Mouse (Mus musculus) heart, embryonic 15.5 days (tissue): ENCODE measurements at regions not wholly inside any gene's neighbourhood (a gene's known extent, or its start where the extent isn't known, plus 50 kb on each side); places are given as distances from the start of the nearest gene placed in this dataset.

ENCODE experiments used
- ATAC-seq: fragments of 200-750 bp; cut with Nextera tagmentation; replicated peaks from 2 replicates; pipeline ENCODE4 v1.8.0; 2017; ENCODE audit warnings: low read depth, moderate TSS enrichment; ENCODE audit not compliant: insufficient number of reproducible peaks, insufficient read depth, low FRiP score
- H3K27ac ChIP-seq: fragments of 300-500 bp; sonication (generic); 2 replicates; pipeline ENCODE4 v1.5.1; 2015; ENCODE audit warnings: mild to moderate bottlenecking, inconsistent platforms
- H3K27me3 ChIP-seq: fragments of 300-500 bp; sonication (generic); 2 replicates; pipeline ENCODE4 v1.6.1; 2015; ENCODE audit warnings: inconsistent platforms
- H3K36me3 ChIP-seq: fragments of 300-500 bp; sonication (generic); 2 replicates; pipeline ENCODE4 v1.6.1; 2015; ENCODE audit warnings: mild to moderate bottlenecking, inconsistent platforms
- H3K4me1 ChIP-seq: fragments of 300-500 bp; sonication (generic); replicated peaks from 2 replicates; pipeline ENCODE4 v1.6.1; 2015; ENCODE audit warnings: inconsistent platforms
- H3K4me2 ChIP-seq: fragments of 300-500 bp; sonication (generic); 2 replicates; pipeline ENCODE4 v1.6.1; 2015; ENCODE audit warnings: inconsistent platforms, mild to moderate bottlenecking, moderate library complexity
- H3K4me3 ChIP-seq: fragments of 300-500 bp; sonication (generic); 2 replicates; pipeline ENCODE4 v1.5.1; 2015; ENCODE audit warnings: mild to moderate bottlenecking, inconsistent platforms
- H3K9ac ChIP-seq: fragments of 300-500 bp; sonication (generic); 2 replicates; pipeline ENCODE4 v1.6.1; 2015; ENCODE audit warnings: mild to moderate bottlenecking, inconsistent platforms
- H3K9me3 ChIP-seq: fragments of 300-500 bp; sonication (generic); replicated peaks from 2 replicates; pipeline ENCODE4 v1.6.1; 2016; ENCODE audit warnings: inconsistent platforms
- WGBS: fragments of 180-500 bp; shearing (Covaris S2); methylation state at CpG from one replicate; pipeline ENCODE4 v1.1.7; 2015; ENCODE audit warnings: mixed read lengths; 5-methylcytosine and 5-hydroxymethylcytosine counted together

DNA sequence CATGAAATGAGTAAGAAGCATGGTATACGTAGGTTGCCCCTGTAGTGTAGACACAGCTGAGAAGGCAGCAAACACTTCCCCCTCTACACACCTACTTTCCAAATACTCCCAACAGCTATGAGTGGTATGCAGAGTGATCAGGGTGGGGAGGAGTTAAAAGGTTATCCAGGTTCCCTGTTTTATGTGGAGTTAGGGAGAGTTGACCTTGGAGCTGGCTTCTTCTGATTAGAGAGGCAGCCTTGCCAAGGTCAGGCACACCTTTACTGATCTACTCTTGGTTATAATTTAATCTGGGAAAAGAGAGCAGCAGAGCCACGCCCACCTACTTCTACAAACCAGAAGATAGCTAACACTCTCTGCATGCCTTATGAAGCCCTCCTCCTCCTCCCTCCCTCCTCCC lies 106.7 kb upstream of the Magi1 start:
- Histone ChIP-seq H3K36me3 (no peaks in the 10 kb centered on the region), H3K9me3 (no peaks in the 10 kb centered on the region), H3K27me3 (no peaks in the 10 kb centered on the region), H3K9ac (no peak overlapping the region), H3K4me1 (peaks cover 50% of the 10 kb centered on the region), H3K27ac (peak overlapping the region; percentile 74), H3K4me2 (no peak overlapping the region), H3K4me3 (no peak overlapping the region)
- peak; percentile 33; the same call in 1 of the 2 replicates for ATAC-seq
- 60% methylated on average over 2 of the region's 2 CpGs for WGBS

GRCm38 (mm10) chr6:94389716-94390115 lies 106.0 kb upstream of the Magi1 start:
- WGBS: 28% methylated on average over 9 of the region's 9 CpGs
- no peak overlapping the region for H3K9ac ChIP-seq
- peak overlapping the region; percentile 74 for H3K27ac ChIP-seq
- no peaks in the 10 kb centered on the region for H3K27me3 ChIP-seq
- no peak overlapping the region for H3K4me3 ChIP-seq
- 0 out of 2 replicates have a peak overlapping the region, but pooled peaks have one; percentile 4 for H3K4me2 ChIP-seq
- H3K4me1 ChIP-seq: peaks cover 53% of the 10 kb centered on the region
- no peaks in the 10 kb centered on the region for H3K9me3 ChIP-seq
- no peaks in the 10 kb centered on the region for H3K36me3 ChIP-seq
- 0 out of 2 replicates have a peak, but pooled peaks have one; percentile 19 for ATAC-seq

DNA sequence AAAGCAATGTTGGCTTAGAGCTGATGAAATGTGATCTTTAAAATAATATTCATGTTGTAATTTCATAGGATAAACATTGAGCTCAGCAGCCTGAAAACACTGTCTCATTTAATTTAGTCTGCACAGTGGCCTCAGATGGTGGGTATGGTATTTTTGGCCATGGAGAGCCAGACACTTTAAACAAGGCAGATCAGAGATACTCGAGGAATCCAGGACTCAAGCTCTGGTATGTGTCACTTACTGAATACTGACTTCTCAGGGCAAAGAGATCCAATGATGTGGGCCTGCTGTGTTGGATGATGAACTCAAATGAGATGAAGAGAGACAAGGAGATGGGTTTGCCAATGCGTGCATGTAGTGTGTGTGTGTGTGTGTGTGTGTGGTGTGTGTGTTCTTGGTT lies 103.9 kb upstream of the Magi1 start:
- H3K36me3 ChIP-seq: no peaks in the 10 kb centered on the region
- 0 out of 2 replicates have a peak, but pooled peaks cover 3% of the 10 kb centered on the region for H3K9me3 ChIP-seq
- H3K4me1 ChIP-seq: peaks cover 53% of the 10 kb centered on the region
- H3K4me2 ChIP-seq: no peak overlapping the region
- H3K27ac ChIP-seq: peak overlapping the region; percentile 74
- 31% methylated on average over 2 of the region's 2 CpGs for WGBS
- no peak overlapping the region for H3K9ac ChIP-seq
- H3K4me3 ChIP-seq: no peak overlapping the region
- 0 out of 2 replicates have a peak, but pooled peaks have one; percentile 29 for ATAC-seq
- H3K27me3 ChIP-seq: no peaks in the 10 kb centered on the region

DNA sequence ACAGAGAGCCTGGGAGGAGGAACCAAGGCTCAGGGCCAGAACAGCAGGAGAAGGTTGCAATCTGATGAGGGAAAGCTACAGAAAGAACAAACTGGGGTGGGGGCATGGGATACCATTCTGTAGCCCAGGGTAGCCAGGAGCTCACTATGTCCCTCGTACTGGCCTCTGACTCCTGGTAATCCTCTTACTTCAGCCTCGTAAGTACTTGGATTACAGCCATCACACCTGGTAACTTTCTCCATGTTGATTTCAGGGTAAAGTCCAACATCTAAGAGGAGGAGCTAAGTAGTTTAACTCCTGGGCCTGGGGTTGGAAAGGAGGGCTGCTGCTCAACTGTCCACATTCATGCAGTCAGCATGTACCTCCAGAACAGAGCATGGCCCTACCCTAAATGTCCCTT lies 101.8 kb upstream of the Magi1 start:
- no peak for ATAC-seq
- Histone ChIP-seq H3K27me3 (no peaks in the 10 kb centered on the region), H3K4me3 (no peak overlapping the region), H3K9me3 (0 out of 2 replicates have a peak, but pooled peaks cover 3% of the 10 kb centered on the region), H3K9ac (no peak overlapping the region), H3K4me2 (no peak overlapping the region), H3K36me3 (no peaks in the 10 kb centered on the region), H3K4me1 (peaks cover 43% of the 10 kb centered on the region), H3K27ac (no peak overlapping the region)
- 56% methylated on average over 2 of the region's 2 CpGs for WGBS

GRCm38 (mm10) chr6:94369991-94370390 lies 86.3 kb upstream of the Magi1 start:
- H3K27me3 ChIP-seq: no peaks in the 10 kb centered on the region
- H3K4me2 ChIP-seq: no peak overlapping the region
- 73% methylated on average over 2 of the region's 2 CpGs for WGBS
- no peak overlapping the region for H3K27ac ChIP-seq
- H3K9me3 ChIP-seq: no peaks in the 10 kb centered on the region
- H3K4me1 ChIP-seq: no peaks in the 10 kb centered on the region
- H3K4me3 ChIP-seq: no peak overlapping the region
- H3K36me3 ChIP-seq: no peaks in the 10 kb centered on the region
- H3K9ac ChIP-seq: no peak overlapping the region
- no peak for ATAC-seq

GRCm38 (mm10) chr6:94363951-94364350 lies 80.2 kb upstream of the Magi1 start:
- Histone ChIP-seq H3K4me3 (no peak overlapping the region), H3K27me3 (no peaks in the 10 kb centered on the region), H3K9me3 (no peaks in the 10 kb centered on the region), H3K9ac (no peak overlapping the region), H3K27ac (no peak overlapping the region), H3K4me1 (no peaks in the 10 kb centered on the region), H3K4me2 (no peak overlapping the region), H3K36me3 (no peaks in the 10 kb centered on the region)
- no peak for ATAC-seq
- WGBS: 76% methylated on average over 6 of the region's 6 CpGs

GRCm38 (mm10) chr6:94362626-94363025 lies 78.9 kb upstream of the Magi1 start:
- no peaks in the 10 kb centered on the region for H3K27me3 ChIP-seq
- H3K4me2 ChIP-seq: no peak overlapping the region
- no peak overlapping the region for H3K9ac ChIP-seq
- H3K4me3 ChIP-seq: no peak overlapping the region
- ATAC-seq: no peak
- H3K4me1 ChIP-seq: no peaks in the 10 kb centered on the region
- H3K9me3 ChIP-seq: no peaks in the 10 kb centered on the region
- no peaks in the 10 kb centered on the region for H3K36me3 ChIP-seq
- no peak overlapping the region for H3K27ac ChIP-seq

- no peak for ATAC-seq
- Histone ChIP-seq H3K36me3 (no peaks in the 10 kb centered on the region), H3K4me3 (no peak overlapping the region), H3K27me3 (no peaks in the 10 kb centered on the region), H3K27ac (no peak overlapping the region), H3K4me1 (no peaks in the 10 kb centered on the region), H3K4me2 (no peak overlapping the region), H3K9me3 (no peaks in the 10 kb centered on the region), H3K9ac (no peak overlapping the region)
- 41% methylated on average over 4 of the region's 4 CpGs for WGBS
Observed at GRCm38 (mm10) chr6:94357568-94357967, 73.9 kb upstream of the Magi1 start.

DNA sequence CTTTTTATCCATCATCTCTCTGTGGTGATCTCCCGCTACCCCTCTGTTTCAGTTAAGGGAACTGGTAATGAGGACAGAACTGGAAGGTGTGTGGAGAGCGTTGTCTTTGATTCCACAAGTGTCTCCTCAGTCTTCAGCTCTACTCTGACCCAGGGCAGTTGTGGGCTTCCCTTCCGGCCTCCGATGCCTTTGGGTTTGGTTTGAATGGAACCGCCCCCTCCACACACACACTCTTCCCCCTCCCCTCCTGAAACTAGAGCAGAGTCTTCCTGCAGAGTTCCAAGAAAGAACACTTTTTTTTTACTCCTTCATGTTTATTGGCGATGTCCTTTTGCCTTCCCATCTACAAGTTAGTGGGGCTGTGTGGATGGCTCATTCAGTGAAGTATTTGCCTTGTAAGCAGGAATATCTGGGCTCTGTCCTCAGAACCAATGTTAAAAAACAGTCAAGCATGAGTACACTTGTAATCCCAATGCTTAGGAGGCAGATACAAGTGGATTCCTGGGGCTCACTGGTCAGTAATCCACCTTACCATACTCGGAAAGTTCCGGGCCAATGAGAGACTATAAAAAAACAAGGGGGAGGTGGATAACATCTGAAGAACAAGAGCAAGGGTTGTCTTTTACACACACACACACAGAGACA lies 70.9 kb upstream of the Magi1 start:
- Histone ChIP-seq H3K36me3 (no peaks in the 10 kb centered on the region), H3K27me3 (no peaks in the 10 kb centered on the region), H3K4me1 (no peaks in the 10 kb centered on the region), H3K4me3 (no peak overlapping the region), H3K4me2 (no peak overlapping the region), H3K9ac (no peak overlapping the region), H3K27ac (no peak overlapping the region), H3K9me3 (no peaks in the 10 kb centered on the region)
- ATAC-seq: no peak
- WGBS: 47% methylated on average over 8 of the region's 8 CpGs

DNA sequence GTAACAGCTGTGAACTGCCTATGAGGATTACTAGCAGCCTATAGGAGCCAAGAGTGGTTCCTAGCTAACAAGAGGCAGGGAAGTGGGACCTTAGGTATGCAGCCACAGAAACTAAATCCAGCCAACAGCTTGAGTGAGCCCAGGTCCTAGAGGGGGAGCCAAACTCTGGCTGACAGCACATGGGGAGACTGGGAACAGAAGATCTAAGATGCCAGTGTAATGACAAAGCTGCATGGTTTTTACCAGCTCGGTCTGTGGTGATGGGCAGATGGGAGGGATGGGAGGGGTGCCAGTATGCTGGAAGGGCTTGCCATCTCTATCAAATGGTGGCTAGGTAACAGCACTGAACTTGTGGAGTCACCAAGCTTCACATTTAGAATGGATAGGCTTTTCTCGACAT lies 60.6 kb upstream of the Magi1 start:
- Histone ChIP-seq H3K4me3 (no peak overlapping the region), H3K4me1 (no peaks in the 10 kb centered on the region), H3K36me3 (no peaks in the 10 kb centered on the region), H3K9ac (no peak overlapping the region), H3K27ac (no peak overlapping the region), H3K9me3 (no peaks in the 10 kb centered on the region), H3K27me3 (no peaks in the 10 kb centered on the region), H3K4me2 (no peak overlapping the region)
- 71% methylated on average over 2 of the region's 2 CpGs for WGBS
- no peak for ATAC-seq

DNA sequence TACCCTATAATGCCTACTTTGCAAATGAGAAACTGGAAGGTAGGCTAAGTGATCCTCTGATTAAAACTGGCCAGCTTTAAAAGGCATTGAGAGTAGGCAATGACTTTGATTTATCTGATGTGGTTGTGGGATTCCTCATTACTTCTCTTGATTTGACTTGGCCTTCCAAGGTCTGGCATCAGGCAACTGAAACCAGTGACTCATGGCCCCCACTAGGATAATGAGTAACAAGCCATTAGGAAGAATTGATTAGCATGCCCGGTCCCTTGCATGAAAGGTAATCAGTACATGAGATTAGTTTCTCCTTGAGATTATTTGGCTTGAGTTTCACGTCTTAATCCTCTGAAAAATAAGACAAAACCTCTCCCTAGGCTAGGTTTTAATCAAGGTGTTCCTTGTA lies 56.8 kb upstream of the Magi1 start:
- Histone ChIP-seq H3K4me1 (no peaks in the 10 kb centered on the region), H3K4me2 (no peak overlapping the region), H3K4me3 (no peak overlapping the region), H3K36me3 (no peaks in the 10 kb centered on the region), H3K9ac (no peak overlapping the region), H3K9me3 (no peaks in the 10 kb centered on the region), H3K27ac (no peak overlapping the region), H3K27me3 (no peaks in the 10 kb centered on the region)
- WGBS: 61% methylated on average over 2 of the region's 2 CpGs
- ATAC-seq: no peak

- H3K9ac ChIP-seq: no peak overlapping the region
- no peak overlapping the region for H3K27ac ChIP-seq
- no peaks in the 10 kb centered on the region for H3K4me1 ChIP-seq
- WGBS: 68% methylated on average over 6 of the region's 6 CpGs
- no peaks in the 10 kb centered on the region for H3K9me3 ChIP-seq
- no peak for ATAC-seq
- no peaks in the 10 kb centered on the region for H3K27me3 ChIP-seq
- no peak overlapping the region for H3K4me2 ChIP-seq
- no peak overlapping the region for H3K4me3 ChIP-seq
- no peaks in the 10 kb centered on the region for H3K36me3 ChIP-seq
Observed at GRCm38 (mm10) chr6:94336168-94336567, 52.5 kb upstream of the Magi1 start.
